Mouse (Mus musculus) thymus, postnatal 25 days (tissue): ENCODE data around the gene Prox1.
A peak's percentile ranks its signal among the peaks of the same experiment; 100 is the strongest.

Source experiments
- DNase-seq: peaks from one replicate; pipeline ENCODE4 v3.0.0; 2022

Prox1 gene

DNA sequence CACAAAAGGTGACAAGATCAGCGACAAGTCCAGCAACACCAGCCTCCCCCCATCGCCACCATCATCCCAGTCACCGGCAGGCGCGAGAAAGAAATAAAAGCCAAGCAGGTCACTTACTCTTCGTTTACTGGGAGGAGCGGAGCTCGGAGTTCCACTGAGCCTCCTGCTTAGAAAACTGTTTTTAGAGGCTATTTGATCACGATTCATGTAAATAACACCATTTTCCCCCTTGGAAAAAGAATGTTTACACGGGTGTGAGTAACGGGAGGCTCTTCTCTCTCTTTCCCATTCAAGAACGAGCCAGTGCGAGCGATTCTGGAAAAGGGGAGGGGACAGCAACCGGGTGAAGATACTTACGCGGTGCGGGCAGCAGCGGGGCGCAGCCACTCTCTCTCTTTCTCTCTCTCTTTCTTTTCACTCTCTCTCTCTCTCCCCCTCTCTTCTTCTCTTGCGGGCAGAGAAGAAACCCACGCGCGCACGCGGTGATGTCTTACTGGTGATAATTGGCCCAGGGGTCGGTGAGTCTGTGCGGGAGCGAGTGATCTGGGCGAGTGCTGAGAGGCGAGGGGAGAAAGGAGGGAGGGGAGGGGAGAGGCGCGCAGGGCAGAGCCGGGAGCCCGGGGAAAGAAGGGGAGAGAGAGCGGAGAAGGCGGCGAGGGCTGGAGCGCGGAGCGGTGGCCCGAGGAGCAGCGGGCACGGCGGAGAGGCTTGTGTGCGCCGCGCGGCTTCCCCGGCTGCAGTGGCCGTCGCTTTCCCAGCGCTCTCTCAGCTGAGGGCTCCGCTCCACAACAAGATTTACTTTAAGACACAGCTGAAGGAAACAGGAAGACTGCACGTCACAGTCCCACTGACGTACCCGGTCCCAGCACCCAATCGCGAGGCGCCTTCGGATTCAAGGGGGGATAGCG is at the start of gene Prox1:
Gene Prox1 (minus strand): TSS at position 804 of the 908 bp plus-strand sequence.
- peak; percentile 3 for DNase-seq

DNA sequence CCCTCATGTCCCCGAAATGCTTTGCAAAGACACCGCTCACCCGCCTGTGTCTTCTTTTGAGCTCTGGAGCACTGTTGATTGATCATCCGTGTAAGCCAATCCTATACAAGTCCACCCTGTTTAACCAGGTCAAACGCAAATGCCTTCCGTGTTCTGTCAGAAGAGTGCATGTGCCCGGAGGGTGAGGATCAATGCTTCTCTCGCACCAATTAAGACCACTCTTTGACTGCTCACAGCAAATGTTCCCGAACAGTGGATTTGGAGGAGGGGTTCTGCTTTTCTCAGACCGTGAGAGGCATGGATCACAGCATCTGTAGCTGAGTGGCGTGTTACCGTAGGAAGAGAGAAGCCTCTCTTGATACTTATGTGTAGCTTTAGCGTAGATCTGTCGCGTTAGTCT is 46.1 kb upstream of the Prox1 start:
- DNase-seq: no peak

GRCm38 (mm10) chr1:190214626-190215025 is 44.1 kb upstream of the Prox1 start:
- DNase-seq: no peak

GRCm38 (mm10) chr1:190213175-190213574 is 42.7 kb upstream of the Prox1 start:
- no peak for DNase-seq

GRCm38 (mm10) chr1:190207246-190207645 is 36.7 kb upstream of the Prox1 start:
- DNase-seq: no peak

GRCm38 (mm10) chr1:190205691-190206090 is 35.2 kb upstream of the Prox1 start:
- DNase-seq: no peak

DNA sequence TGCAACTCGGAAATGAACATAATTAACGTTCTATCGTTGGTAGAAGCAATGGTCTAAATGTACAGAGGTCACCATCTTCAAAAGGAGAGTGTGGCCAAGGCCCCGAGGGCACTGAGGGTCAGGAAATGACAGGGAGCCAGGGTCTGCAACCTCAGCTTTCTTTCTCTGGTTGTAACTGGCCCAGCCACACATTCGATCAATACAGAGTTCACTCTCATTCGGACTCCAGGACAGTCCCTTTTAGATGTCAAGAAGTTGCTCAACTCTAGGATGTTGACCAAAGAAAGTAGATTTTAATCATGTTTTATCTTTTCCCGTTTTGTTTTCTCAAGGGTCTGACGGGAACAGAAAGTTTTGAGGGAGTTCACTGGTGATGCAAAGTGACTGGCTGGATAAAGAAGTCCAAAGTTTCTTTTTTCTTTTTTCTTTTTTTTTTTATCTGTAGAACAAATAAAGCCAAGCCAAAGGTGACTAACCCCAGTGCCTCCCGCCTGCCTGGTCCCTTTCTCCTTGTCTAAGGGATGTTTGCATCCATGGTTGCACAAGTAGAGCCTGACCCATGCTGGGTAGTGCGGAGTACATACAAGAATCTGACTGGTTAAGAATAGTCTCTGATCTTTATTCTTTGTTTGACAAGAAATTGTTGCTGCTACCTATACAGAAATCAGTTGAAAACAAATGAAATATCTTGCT is 34.0 kb upstream of the Prox1 start:
- DNase-seq: no peak

DNA sequence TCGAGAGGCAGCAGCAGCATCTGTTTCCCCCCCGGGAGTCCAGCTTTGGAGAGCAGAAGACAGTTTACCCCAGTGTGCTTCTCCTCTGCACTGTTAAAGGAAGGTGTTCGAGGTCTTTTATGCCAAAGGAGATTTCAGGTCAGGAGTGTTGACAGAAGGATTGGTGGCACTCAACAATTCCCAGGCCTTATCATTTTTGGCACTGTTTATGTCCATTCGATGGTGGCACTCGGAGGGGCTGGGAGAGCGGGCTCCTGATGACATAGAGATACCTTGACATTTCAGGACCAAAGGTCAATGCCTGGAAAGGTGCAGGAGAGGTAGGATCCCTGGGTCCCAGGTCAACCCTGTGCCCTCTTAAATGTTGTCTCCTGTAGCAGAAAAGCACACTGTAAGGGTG is 31.2 kb upstream of the Prox1 start:
- DNase-seq: no peak

- DNase-seq: no peak
Observed at GRCm38 (mm10) chr1:190200996-190201395, 30.5 kb upstream of the Prox1 start.

DNA sequence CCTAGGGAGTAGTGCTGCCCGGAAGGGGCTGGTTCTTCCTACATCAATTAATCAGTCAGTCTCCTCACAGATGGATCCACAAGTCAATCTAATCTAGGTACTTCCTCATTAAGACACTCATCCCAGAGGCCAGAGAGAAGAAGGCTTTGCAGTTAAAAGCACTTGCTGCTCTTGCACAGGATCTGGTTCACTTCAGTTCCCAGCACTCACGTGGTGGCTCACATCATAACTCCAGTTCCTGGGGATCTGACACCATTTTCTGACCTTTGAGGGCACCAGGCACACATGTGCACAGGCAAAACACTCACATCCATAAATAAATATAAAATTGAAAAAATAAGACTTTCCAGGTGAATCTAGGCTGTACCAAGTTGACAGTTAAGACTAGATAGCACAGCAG is 27.7 kb upstream of the Prox1 start:
- no peak for DNase-seq

DNA sequence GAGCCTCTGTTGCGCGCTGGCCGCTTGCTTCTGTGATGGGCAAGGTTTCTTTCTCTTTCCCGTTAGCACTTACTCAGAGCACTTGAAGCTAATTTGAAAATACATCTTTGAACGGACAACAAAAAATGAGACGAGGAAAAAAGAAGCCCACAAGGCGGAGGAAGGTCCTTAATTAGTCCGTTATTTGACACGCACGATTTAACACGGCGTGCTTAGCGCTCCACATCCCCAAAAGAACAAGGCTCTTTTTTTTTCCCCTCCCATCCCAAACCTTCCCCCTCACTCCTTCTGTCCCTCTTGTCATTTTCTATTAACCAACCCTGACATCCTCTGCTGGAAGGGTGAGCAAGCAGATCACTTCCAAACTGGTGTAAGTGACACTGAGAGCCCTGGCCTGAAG is 21.5 kb upstream of the Prox1 start:
- DNase-seq: no peak

DNA sequence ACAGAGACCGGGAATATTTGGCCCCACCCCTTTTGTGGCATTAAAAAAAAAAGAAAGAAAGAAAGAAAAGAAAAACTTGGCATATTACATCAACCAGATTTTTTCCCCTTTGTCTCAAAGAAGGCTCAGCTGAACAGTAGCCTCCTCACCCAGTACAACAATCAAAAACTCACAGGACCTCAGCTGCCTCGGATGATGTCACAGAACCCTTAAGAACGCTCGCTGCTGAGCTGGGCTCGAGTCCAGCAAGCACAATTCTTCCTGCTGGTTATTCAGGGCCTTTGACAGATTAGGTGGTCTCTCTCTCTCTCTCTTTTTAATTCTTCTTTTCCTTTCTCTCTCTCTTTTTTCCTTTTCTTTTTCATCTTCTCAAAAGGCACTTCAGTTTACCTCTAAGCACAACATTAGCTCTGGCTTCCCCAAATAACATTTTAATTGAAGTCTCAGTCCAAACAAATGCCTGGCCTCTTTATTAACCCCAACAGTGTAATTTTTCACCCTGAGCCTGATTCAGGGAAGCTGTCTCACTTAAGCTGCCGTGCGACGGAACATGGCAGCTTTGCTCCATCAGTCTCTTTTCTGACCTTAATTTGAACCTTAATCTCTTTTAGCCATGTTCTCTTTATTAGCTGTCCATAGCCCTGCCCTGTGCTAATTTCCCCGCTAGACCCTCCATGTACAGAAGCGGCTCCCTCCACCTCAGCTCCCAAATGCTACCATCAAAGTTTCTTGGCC is 19.9 kb upstream of the Prox1 start:
- DNase-seq: no peak

GRCm38 (mm10) chr1:190189125-190189524 is 18.6 kb upstream of the Prox1 start:
- no peak for DNase-seq

GRCm38 (mm10) chr1:190186336-190186735 is 15.8 kb upstream of the Prox1 start:
- DNase-seq: no peak

GRCm38 (mm10) chr1:190185284-190185683 is 14.8 kb upstream of the Prox1 start:
- no peak for DNase-seq

DNA sequence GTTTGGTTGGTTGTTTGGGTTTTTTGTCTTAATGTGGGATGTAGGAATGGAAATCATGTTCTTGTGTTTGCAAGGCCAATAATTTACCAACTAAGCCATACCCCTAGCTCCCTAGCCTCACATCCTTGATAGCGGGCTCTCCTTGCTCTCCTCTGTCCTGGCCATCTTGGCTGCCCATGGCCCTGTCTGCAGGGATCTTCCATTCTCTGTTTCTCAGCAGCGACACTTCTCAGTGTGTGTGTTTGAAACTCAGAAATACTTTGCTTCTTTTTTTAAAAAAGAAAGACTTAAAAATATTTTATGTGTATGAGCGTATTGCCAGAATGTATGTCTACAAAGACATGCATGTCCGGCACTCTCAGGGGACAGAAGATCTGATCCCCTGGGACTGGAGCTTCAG is 13.1 kb upstream of the Prox1 start:
- no peak for DNase-seq

DNA sequence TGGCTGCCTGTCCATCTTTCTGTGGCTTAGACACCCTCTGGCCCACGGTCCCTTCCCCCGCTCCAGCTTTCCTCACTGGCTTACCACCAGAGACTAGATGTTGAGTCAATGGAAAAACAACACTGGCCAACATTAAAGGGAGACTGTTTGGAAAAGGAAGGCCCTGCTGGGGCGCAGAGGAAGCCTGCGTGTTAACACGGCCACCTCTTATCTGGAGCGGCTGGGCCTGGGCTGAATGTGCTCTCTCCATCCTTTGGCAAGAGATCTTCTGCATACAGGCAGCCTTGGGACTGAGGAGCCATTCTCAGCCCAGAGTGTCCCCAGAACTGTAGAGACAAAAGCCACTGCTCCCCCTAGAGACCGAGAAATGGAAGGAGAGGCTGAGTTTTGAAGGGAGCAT is 11.3 kb upstream of the Prox1 start:
- DNase-seq: no peak

DNA sequence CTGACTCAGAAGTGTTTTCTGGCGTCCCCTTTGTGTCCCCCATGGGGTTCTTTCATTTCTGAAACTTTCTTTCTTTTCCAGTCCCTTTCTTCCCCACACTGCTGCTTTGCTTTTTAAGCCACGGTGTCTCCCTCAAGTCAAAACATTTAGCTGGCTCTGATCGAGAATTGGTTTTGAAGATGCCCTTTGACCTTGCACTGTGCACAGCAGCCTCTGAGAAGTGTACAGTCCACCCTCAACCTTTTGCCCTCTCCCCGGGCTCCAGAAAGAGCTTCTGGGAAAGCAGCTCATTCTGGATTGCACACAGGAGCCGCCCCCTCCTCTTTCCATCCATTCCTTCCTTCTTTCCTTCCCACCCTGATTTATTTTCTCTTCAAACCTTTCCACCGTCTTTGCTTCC is 10.3 kb upstream of the Prox1 start:
- DNase-seq: no peak

- no peak for DNase-seq
Observed at GRCm38 (mm10) chr1:190176961-190177360, 6.4 kb upstream of the Prox1 start.

GRCm38 (mm10) chr1:190174671-190175661 is 4.5 kb upstream of the Prox1 start:
- no peak for DNase-seq

DNA sequence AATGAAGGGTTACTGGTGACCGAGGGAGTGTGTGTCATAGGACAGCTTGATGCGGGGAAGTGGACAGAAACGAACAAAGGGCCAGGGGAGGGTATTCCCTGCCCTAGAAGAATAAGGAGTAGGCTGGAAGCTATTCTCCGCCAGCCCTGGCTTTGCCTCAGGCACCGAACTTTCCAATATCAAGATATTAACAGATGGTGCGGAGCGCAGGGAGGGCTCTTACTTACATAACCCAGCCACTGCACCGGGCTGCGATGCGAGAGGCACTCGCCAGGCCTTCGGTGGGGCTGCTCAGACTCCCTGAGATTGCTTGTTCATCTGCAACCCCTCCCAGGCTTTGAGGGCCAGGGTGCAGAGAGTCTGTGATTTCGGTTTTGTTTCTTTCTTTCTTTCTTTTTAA is 3.7 kb upstream of the Prox1 start:
- no peak for DNase-seq

DNA sequence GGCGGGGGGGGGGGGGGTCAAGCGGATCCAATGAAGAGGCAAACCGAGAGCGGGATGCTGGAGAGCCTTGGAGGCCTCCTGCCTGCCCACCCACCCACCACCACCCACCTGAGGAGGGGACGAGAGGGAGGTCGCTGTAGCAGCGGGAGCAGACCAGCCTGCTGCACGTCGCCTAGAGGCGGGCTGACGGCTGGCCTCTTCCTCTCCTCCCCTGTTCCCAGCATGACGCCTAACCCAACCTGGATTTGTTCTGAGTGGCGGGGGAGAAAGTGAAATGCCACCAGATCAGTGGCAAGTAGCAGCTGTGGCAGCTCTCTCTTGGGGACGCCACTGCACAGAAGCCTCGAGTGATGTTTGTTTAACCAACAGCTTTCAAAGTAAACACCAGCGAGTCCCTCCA is 3.1 kb upstream of the Prox1 start:
- no peak for DNase-seq
